Mouse (Mus musculus) liver, adult 2 months (tissue): ENCODE data around the gene Pdgfd. TPM values are rescaled to one million over a fixed set of nuclear protein-coding genes. Genes with fewer than 3 reads are reported as not detected.
"Not testable (repeated sequence)": the region's sequence is repeated elsewhere in the genome, so short reads cannot be mapped to it uniquely, and the experiment has no call there.

ENCODE experiments used
- DNase-seq: peaks from one replicate; pipeline ENCODE4 v3.0.0-alpha.2; 2011; ENCODE audit warnings: low read depth, low spot score; ENCODE audit errors: extremely low read depth
- H3K27ac ChIP-seq: fragments of 200-500 bp; replicated peaks from 2 replicates; pipeline ENCODE4 v1.5.1; 2012; ENCODE audit warnings: low read depth, mild to moderate bottlenecking, control low read depth, inconsistent platforms, low read length; ENCODE audit not compliant: insufficient read depth
- H3K27me3 ChIP-seq: fragments of 200-500 bp; 2 replicates; pipeline ENCODE4 v1.6.1; 2012; ENCODE audit warnings: mild to moderate bottlenecking, moderate library complexity, low read length, inconsistent platforms; ENCODE audit not compliant: control insufficient read depth, insufficient read depth
- H3K36me3 ChIP-seq: fragments of 200-500 bp; 2 replicates; pipeline ENCODE4 v1.6.1; 2012; ENCODE audit warnings: low read length, inconsistent platforms; ENCODE audit not compliant: control insufficient read depth, insufficient read depth
- H3K4me1 ChIP-seq: fragments of 200-500 bp; 2 replicates; pipeline ENCODE4 v1.6.1; 2011; ENCODE audit warnings: low read length; ENCODE audit not compliant: control insufficient read depth, insufficient read depth
- H3K4me3 ChIP-seq: fragments of 200-500 bp; 2 replicates; pipeline ENCODE4 v1.5.1; 2011; ENCODE audit warnings: low read depth, mild to moderate bottlenecking, control low read depth, low read length, moderate library complexity; ENCODE audit not compliant: insufficient read depth
- H3K79me2 ChIP-seq: fragments of 200-500 bp; 2 replicates; pipeline ENCODE4 v1.6.1; 2012; ENCODE audit warnings: inconsistent platforms, mild to moderate bottlenecking, low read length, moderate library complexity; ENCODE audit not compliant: control insufficient read depth, insufficient read depth
- H3K9ac ChIP-seq: fragments of 200-500 bp; 2 replicates; pipeline ENCODE4 v1.6.1; 2012; ENCODE audit warnings: low read depth, mild to moderate bottlenecking, control low read depth, inconsistent platforms, low read length
- CTCF ChIP-seq: fragments of 200-500 bp; IDR thresholded peaks from 2 replicates; pipeline ENCODE4 v1.5.1; 2011; ENCODE audit warnings: low read depth, low read length, control low read depth
- POLR2A ChIP-seq: fragments of 200-500 bp; IDR thresholded peaks from 2 replicates; pipeline ENCODE4 v1.6.1; 2011; ENCODE audit warnings: low read length, control low read depth; ENCODE audit not compliant: insufficient read depth; ENCODE audit errors: extremely low read depth
- WGBS: fragments of 180-500 bp; shearing (Covaris S2); methylation state at CpG from one replicate; pipeline ENCODE4 v1.1.7; 2018; 5-methylcytosine and 5-hydroxymethylcytosine counted together
- polyA plus RNA-seq: library from polyadenylated mRNA; depleted of rRNA; stranded (reverse); fragments of >200 nt; gene quantifications from 2 replicates; pipeline ENCODE4 v1.2.3, GENCODE M21; 2012
- total RNA-seq: library from RNA; depleted of rRNA; stranded (reverse); fragments of >200 nt; gene quantifications from 2 replicates; pipeline ENCODE4 v1.2.3, GENCODE M21; 2014

Gene Pdgfd
- total and polyA plus RNA-seq, 2 experiments, result 0.55 to 2.0 TPM

DNA sequence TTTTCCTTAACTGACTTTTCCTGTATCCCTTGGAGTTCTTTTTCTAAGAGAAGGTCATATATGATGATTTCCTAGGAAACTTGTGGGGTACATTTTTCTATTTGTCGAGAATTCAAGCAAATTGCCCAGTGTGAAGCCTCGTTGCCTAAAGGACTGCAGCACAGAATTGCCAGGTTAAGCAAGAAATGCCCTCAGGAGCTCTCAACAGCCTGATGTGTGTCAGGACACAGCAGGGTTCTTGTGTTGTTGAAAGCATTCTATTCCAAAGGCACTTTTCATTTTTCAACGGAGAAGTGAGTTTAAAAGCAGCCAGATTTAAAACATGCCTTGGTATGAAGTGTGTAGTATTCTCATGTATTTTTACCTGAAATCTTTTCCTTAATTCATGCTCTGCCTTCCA, 19.6 kb downstream of the Pdgfd start:
- TF ChIP-seq CTCF (no peak), POLR2A (no peak)
- H3K27me3 ChIP-seq, result no peaks in the 10 kb centered on the region
- WGBS, result 63% methylated on average over 3 of the region's 3 CpGs
- no peak overlapping the region for H3K9ac ChIP-seq
- no peak overlapping the region for H3K4me3 ChIP-seq
- H3K36me3 ChIP-seq, result no peaks in the 10 kb centered on the region
- H3K79me2 ChIP-seq, result no peaks in the 10 kb centered on the region
- H3K4me1 ChIP-seq, result no peaks in the 10 kb centered on the region
- H3K27ac ChIP-seq, result no peak overlapping the region
- DNase-seq, result no peak

DNA sequence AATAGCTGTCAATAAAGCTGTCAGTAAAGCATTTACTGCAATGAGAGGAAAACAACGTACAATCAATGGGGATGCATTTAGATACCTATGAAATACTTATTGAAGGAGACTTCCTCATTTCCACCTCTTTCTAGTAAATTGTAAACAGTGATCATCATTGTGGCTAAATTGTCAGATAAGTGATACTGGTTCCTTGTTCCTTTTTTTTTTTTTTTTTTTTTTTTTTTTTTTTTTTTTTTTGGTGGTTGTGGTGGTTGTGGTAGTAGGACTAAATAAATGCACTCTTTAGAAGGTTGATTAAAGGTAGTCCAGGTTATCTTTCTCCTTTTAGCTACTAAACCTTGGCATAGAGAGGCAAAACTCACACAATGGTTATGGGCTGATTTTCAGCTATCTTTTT, 25.0 kb downstream of the Pdgfd start:
- Histone ChIP-seq H3K27me3 (no peaks in the 10 kb centered on the region), H3K27ac (no peak overlapping the region), H3K4me3 (no peak overlapping the region), H3K36me3 (no peaks in the 10 kb centered on the region), H3K79me2 (no peaks in the 10 kb centered on the region), H3K9ac (no peak overlapping the region), H3K4me1 (no peaks in the 10 kb centered on the region)
- TF ChIP-seq CTCF (no peak), POLR2A (no peak)
- WGBS, result 60% methylated on average over 1 of the region's 1 CpGs
- no peak for DNase-seq

DNA sequence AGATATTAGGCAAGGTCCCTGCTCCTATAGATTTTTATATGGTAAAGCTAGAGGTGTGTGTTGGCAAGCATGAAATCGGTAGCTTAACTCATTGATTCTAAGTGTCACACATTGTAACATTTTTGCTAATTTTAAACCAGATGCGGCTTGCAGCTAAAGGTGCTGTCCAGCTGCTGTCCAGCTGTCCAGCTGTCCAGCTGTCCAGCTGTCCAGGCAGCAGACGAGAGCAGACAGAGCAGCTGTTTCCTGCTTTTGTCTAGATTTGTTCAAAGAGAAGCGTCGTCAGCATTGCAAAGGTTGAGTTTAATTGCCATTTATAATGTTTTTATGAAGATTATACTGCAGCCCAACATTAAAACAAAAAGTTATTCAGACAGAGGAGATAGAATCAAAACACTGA, 44.5 kb downstream of the Pdgfd start:
- Histone ChIP-seq H3K79me2 (no peaks in the 10 kb centered on the region), H3K9ac (no peak overlapping the region), H3K4me3 (no peak overlapping the region), H3K27ac (no peak overlapping the region), H3K4me1 (no peaks in the 10 kb centered on the region), H3K27me3 (no peaks in the 10 kb centered on the region), H3K36me3 (no peaks in the 10 kb centered on the region)
- 71% methylated on average over 5 of the region's 5 CpGs for WGBS
- TF ChIP-seq CTCF, result no peak
- TF ChIP-seq POLR2A, result no peak
- DNase-seq, result no peak

DNA sequence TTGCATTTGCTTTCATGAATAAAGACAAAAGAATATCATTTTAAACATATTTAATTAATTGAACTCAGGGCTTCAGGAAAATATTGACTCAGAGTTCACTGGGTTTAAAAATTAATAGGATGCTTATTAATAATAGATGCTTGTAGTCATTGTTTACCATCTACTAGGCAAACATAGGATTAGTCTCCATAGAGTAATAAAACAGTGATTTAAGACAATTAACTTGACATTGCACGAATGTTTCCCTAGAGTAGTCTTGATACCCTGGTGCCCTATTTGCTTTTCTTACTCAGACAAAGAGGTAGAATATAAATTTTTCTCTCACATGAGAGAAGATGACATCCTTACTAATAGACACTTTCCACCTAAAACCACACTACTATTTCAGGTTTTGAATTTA, 49.1 kb downstream of the Pdgfd start:
- no peak for DNase-seq
- Histone ChIP-seq H3K9ac (no peak overlapping the region), H3K4me3 (no peak overlapping the region), H3K79me2 (no peaks in the 10 kb centered on the region), H3K4me1 (no peaks in the 10 kb centered on the region), H3K36me3 (no peaks in the 10 kb centered on the region), H3K27ac (no peak overlapping the region), H3K27me3 (no peaks in the 10 kb centered on the region)
- 54% methylated on average over 1 of the region's 1 CpGs for WGBS
- TF ChIP-seq POLR2A, result no peak
- TF ChIP-seq CTCF, result no peak

DNA sequence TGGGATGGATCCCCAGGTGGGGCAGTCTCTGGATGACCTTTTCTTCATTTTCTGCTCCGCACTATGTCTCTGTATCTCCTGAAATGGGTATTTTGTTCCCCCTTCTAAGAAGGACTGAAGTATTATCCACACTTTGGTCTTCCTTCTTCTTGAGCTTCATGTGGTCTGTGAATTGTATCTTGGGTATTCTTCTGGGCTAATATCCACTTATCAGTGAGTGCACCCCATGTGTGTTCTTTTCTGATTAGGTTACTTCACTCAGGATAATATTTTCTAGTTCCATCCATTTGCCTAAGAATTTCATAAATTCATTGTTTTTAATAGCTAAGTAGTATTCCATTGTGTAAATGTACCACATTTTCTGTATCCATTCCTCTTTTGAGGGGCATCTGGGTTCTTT, 67.6 kb downstream of the Pdgfd start:
- not testable (repeated sequence) for H3K4me1 ChIP-seq, H3K36me3 ChIP-seq, DNase-seq, H3K9ac ChIP-seq, H3K27ac ChIP-seq, H3K79me2 ChIP-seq, H3K4me3 ChIP-seq, H3K27me3 ChIP-seq
- 83% methylated on average over 1 of the region's 1 CpGs for WGBS

DNA sequence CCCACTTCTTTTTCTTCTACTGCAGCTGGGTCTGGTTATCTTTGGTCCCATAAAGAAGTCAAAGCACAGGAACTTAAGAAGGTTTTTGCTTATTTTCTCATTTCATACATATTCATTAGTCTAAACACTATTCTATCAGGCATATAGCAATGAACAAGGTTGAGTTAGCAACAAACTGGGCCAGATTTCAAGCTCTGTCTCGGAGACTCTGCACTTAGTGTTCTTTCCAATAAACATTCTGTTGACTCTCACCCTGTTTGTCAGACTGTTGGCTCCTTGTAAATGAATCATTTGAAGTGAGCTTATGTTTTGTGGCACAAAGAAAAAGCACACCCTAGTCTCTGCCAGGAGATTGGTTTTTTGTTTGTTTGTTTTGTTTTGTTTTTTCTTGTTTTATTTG, 81.9 kb downstream of the Pdgfd start:
- Histone ChIP-seq H3K4me1 (no peaks in the 10 kb centered on the region), H3K9ac (no peak overlapping the region), H3K36me3 (no peaks in the 10 kb centered on the region), H3K4me3 (no peak overlapping the region), H3K27me3 (no peaks in the 10 kb centered on the region), H3K27ac (no peak overlapping the region), H3K79me2 (no peaks in the 10 kb centered on the region)
- 53% methylated on average over 1 of the region's 1 CpGs for WGBS
- no peak for TF ChIP-seq POLR2A
- TF ChIP-seq CTCF, result no peak
- DNase-seq, result no peak
